Mouse (Mus musculus): Measurements from ENCODE around the gene Cfap99. TPM values are rescaled to one million over a fixed set of nuclear protein-coding genes. Genes with fewer than 3 reads are reported as not detected.

Cfap99 gene
- polyA plus RNA-seq, 1 experiment from 2014 or later, result not detected

GRCm38 (mm10) chr5:34274676-34275293 is 13.6 kb upstream of the Cfap99 start:
- no peaks in the 10 kb centered on the region for H3K9me3 ChIP-seq (ENCODE audit: control insufficient read depth)
- WGBS, result 87% methylated on average over 10 of the region's 10 CpGs
- H3K4me3 ChIP-seq (ENCODE audit: low read depth, low read length), result no peak overlapping the region
- H3K27ac ChIP-seq (ENCODE audit: low read depth, low read length), result no peak overlapping the region
- no peak for TF ChIP-seq CTCF (IDR thresholded peaks at IDR 0.05; ENCODE audit: low read depth)
- ATAC-seq, result no peak
- H3K27me3 ChIP-seq (replicated peaks; ENCODE audit: control insufficient read depth, insufficient read depth, low read length), result 0 out of 2 replicates have a peak, but pooled peaks cover 5% of the 10 kb centered on the region
- no peak overlapping the region for H3K4me2 ChIP-seq (replicated peaks; ENCODE audit: low read depth)
- H3K36me3 ChIP-seq (ENCODE audit: control insufficient read depth, insufficient read depth), result no peaks in the 10 kb centered on the region
- no peaks in the 10 kb centered on the region for H3K4me1 ChIP-seq (replicated peaks; ENCODE audit: control insufficient read depth, insufficient read depth, low read length)
- H3K9ac ChIP-seq (ENCODE audit: low read depth, low read length), result no peak overlapping the region

GRCm38 (mm10) chr5:34276191-34276590 is 12.2 kb upstream of the Cfap99 start:
- Histone ChIP-seq H3K4me3 (ENCODE audit: low read depth, low read length) (no peak overlapping the region), H3K27ac (ENCODE audit: low read depth, low read length) (no peak overlapping the region), H3K36me3 (ENCODE audit: control insufficient read depth, insufficient read depth) (no peaks in the 10 kb centered on the region), H3K4me1 (replicated peaks; ENCODE audit: control insufficient read depth, insufficient read depth, low read length) (no peaks in the 10 kb centered on the region), H3K9me3 (ENCODE audit: control insufficient read depth) (no peaks in the 10 kb centered on the region), H3K9ac (ENCODE audit: low read depth, low read length) (no peak overlapping the region), H3K4me2 (replicated peaks; ENCODE audit: low read depth) (no peak overlapping the region), H3K27me3 (replicated peaks; ENCODE audit: control insufficient read depth, insufficient read depth, low read length) (no peaks in the 10 kb centered on the region)
- no peak for ATAC-seq
- WGBS, result 64% methylated on average over 7 of the region's 7 CpGs
- TF ChIP-seq CTCF (IDR thresholded peaks at IDR 0.05; ENCODE audit: low read depth), result no peak

GRCm38 (mm10) chr5:34276746-34277145 is 11.7 kb upstream of the Cfap99 start:
- no peak for TF ChIP-seq CTCF (IDR thresholded peaks at IDR 0.05; ENCODE audit: low read depth)
- WGBS, result 62% methylated on average over 6 of the region's 6 CpGs
- no peak for ATAC-seq

DNA sequence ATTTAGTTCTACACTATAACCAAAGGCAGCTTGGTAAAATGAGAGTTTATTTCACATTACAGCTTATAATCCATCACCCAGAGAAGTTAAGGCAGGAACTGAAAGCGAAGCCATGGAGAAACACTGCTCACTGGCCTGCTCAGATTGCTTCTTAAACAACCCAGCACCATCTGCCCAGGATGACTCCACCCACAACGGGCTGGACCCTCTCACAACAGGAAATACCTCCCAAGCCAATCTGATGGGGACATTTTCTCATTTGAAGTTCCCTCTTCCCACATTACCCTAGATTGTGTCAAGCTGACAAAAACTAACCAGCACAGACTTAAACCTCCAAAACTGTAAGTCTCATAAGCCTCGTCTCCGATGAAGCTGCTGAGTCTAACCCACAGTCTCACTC is 10.3 kb upstream of the Cfap99 start:
- Histone ChIP-seq H3K4me3 (ENCODE audit: low read depth, low read length) (no peak overlapping the region), H3K27me3 (replicated peaks; ENCODE audit: control insufficient read depth, insufficient read depth, low read length) (no peaks in the 10 kb centered on the region), H3K9ac (ENCODE audit: low read depth, low read length) (no peak overlapping the region), H3K4me1 (replicated peaks; ENCODE audit: control insufficient read depth, insufficient read depth, low read length) (no peaks in the 10 kb centered on the region), H3K27ac (ENCODE audit: low read depth, low read length) (no peak overlapping the region), H3K4me2 (replicated peaks; ENCODE audit: low read depth) (no peak overlapping the region), H3K36me3 (ENCODE audit: control insufficient read depth, insufficient read depth) (no peaks in the 10 kb centered on the region), H3K9me3 (ENCODE audit: control insufficient read depth) (no peaks in the 10 kb centered on the region)
- 68% methylated on average over 4 of the region's 4 CpGs for WGBS
- ATAC-seq, result no peak
- no peak for TF ChIP-seq CTCF (IDR thresholded peaks at IDR 0.05; ENCODE audit: low read depth)

More at GRCm38 (mm10) chr5:34276746-34277145, 11.7 kb upstream of the Cfap99 start:
- Histone ChIP-seq H3K27me3 (replicated peaks; ENCODE audit: control insufficient read depth, insufficient read depth, low read length) (no peaks in the 10 kb centered on the region), H3K9ac (ENCODE audit: low read depth, low read length) (no peak overlapping the region), H3K4me2 (replicated peaks; ENCODE audit: low read depth) (no peak overlapping the region), H3K27ac (ENCODE audit: low read depth, low read length) (no peak overlapping the region), H3K9me3 (ENCODE audit: control insufficient read depth) (no peaks in the 10 kb centered on the region), H3K4me1 (replicated peaks; ENCODE audit: control insufficient read depth, insufficient read depth, low read length) (no peaks in the 10 kb centered on the region), H3K4me3 (ENCODE audit: low read depth, low read length) (no peak overlapping the region), H3K36me3 (ENCODE audit: control insufficient read depth, insufficient read depth) (no peaks in the 10 kb centered on the region)

- Histone ChIP-seq H3K9ac (ENCODE audit: low read depth, low read length) (no peak overlapping the region), H3K9me3 (ENCODE audit: control insufficient read depth) (no peaks in the 10 kb centered on the region), H3K27me3 (replicated peaks; ENCODE audit: control insufficient read depth, insufficient read depth, low read length) (no peaks in the 10 kb centered on the region), H3K27ac (ENCODE audit: low read depth, low read length) (no peak overlapping the region), H3K4me2 (replicated peaks; ENCODE audit: low read depth) (no peak overlapping the region), H3K4me1 (replicated peaks; ENCODE audit: control insufficient read depth, insufficient read depth, low read length) (no peaks in the 10 kb centered on the region), H3K4me3 (ENCODE audit: low read depth, low read length) (no peak overlapping the region), H3K36me3 (ENCODE audit: control insufficient read depth, insufficient read depth) (no peaks in the 10 kb centered on the region)
- TF ChIP-seq CTCF (IDR thresholded peaks at IDR 0.05; ENCODE audit: low read depth), result no peak
- no peak for ATAC-seq
- WGBS, result 89% methylated on average over 9 of the region's 9 CpGs
These were observed 9.2 kb upstream of the Cfap99 start for GRCm38 (mm10) chr5:34279214-34279613.

GRCm38 (mm10) chr5:34280976-34281375 is 7.4 kb upstream of the Cfap99 start:
- Histone ChIP-seq H3K27me3 (replicated peaks; ENCODE audit: control insufficient read depth, insufficient read depth, low read length) (peaks cover 8% of the 10 kb centered on the region), H3K36me3 (ENCODE audit: control insufficient read depth, insufficient read depth) (no peaks in the 10 kb centered on the region), H3K9ac (ENCODE audit: low read depth, low read length) (no peak overlapping the region), H3K9me3 (ENCODE audit: control insufficient read depth) (no peaks in the 10 kb centered on the region), H3K4me3 (ENCODE audit: low read depth, low read length) (no peak overlapping the region), H3K4me2 (replicated peaks; ENCODE audit: low read depth) (no peak overlapping the region), H3K27ac (ENCODE audit: low read depth, low read length) (no peak overlapping the region), H3K4me1 (replicated peaks; ENCODE audit: control insufficient read depth, insufficient read depth, low read length) (no peaks in the 10 kb centered on the region)
- 55% methylated on average over 7 of the region's 7 CpGs for WGBS
- TF ChIP-seq CTCF (IDR thresholded peaks at IDR 0.05; ENCODE audit: low read depth), result no peak
- no peak for ATAC-seq
